ENCODE assay signal across 20 mouse cellular contexts in the genomic region with DNA sequence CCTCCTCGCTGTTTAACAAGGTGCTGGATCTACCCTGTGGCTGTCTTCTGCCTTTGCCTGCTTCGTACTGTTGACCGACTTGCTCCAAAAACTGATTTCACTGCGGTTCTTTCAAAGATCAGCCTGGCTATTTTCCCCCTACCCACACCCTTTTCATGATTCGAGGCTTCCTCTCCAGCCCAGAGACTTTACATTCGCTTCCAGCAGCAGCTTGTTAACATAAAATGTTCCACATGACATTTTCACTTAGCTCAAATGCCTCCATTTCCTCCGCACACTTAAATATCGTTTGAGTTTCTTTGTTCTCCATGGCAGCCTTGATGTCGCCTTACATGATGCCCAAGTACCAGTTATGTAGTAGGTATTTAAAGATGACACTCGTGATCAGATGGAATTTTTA.
DNase-seq lines count a peak whose midpoint lies in the region; ATAC-seq lines count a peak whose summit lies in the region.
"Had no signal": no experiment of that assay in that cellular context is flagged by ENCODE, and none has a peak within 500 bp of the region (broad histone marks: within the 10 kb centered on the region; RNA-seq: fewer than 3 reads in every experiment).

No protein-coding gene starts in this region.

- peak overlapping the region; percentile 27; the same call in 1 of the 2 replicates for H3K27ac ChIP-seq in forebrain, embryonic 13.5 days
- no peak overlapping the region for H3K27ac ChIP-seq in forebrain, embryonic 11.5 days (ENCODE audit: low read depth, low read length)
- H3K27ac ChIP-seq in hindbrain, embryonic 15.5 days (replicated peaks) = 0 out of 2 replicates have a peak overlapping the region, but pooled peaks have one; percentile 2
- no peak overlapping the region for H3K27ac ChIP-seq in hindbrain, embryonic 16.5 days (ENCODE audit: low read depth, low read length)
- H3K27ac ChIP-seq in embryonic facial prominence, embryonic 15.5 days (replicated peaks) = no peak overlapping the region
- H3K27ac ChIP-seq in limb, embryonic 13.5 days = peak overlapping the region; percentile 3; the same call in 1 of the 2 replicates
- H3K27ac ChIP-seq: gastrocnemius, adult 2 months; kidney, embryonic 15.5 days; macrophage; midbrain, embryonic 10.5 days had no signal

- H3K9me3 ChIP-seq in forebrain, embryonic 13.5 days (replicated peaks) = no peaks in the 10 kb centered on the region
- no peaks in the 10 kb centered on the region for H3K9me3 ChIP-seq in forebrain, embryonic 11.5 days (ENCODE audit: control insufficient read depth, low read length)
- H3K9me3 ChIP-seq in hindbrain, embryonic 15.5 days = no peaks in the 10 kb centered on the region
- H3K9me3 ChIP-seq in hindbrain, embryonic 16.5 days (ENCODE audit: control insufficient read depth, low read length) = no peaks in the 10 kb centered on the region
- no peaks in the 10 kb centered on the region for H3K9me3 ChIP-seq in embryonic facial prominence, embryonic 15.5 days (replicated peaks)
- H3K9me3 ChIP-seq in limb, embryonic 13.5 days = no peaks in the 10 kb centered on the region
- H3K9me3 ChIP-seq: kidney, embryonic 15.5 days; midbrain, embryonic 10.5 days had no signal

- no peak for DNase-seq in forebrain, embryonic 11.5 days (ENCODE audit: low spot score)
- no peak for DNase-seq in ovary, adult 18-20 months (ENCODE audit: low spot score)
- DNase-seq in layer of hippocampus, adult 9-10 months (ENCODE audit: low spot score) = no peak
- DNase-seq: adrenal gland, postnatal 25 days; cerebellum, adult 11 months; cerebellum, adult 9-11 months; gastrocnemius, adult 2 months; kidney, postnatal 36 days; right cerebral cortex, postnatal 14 days; thymus, postnatal 25 days had no signal

- H3K9ac ChIP-seq in forebrain, embryonic 13.5 days = no peak overlapping the region
- H3K9ac ChIP-seq in forebrain, embryonic 11.5 days (ENCODE audit: low read length) = no peak overlapping the region
- no peak overlapping the region for H3K9ac ChIP-seq in hindbrain, embryonic 15.5 days
- H3K9ac ChIP-seq in hindbrain, embryonic 16.5 days (ENCODE audit: low read depth, low read length) = no peak overlapping the region
- H3K9ac ChIP-seq in embryonic facial prominence, embryonic 15.5 days = no peak overlapping the region
- H3K9ac ChIP-seq in limb, embryonic 13.5 days = no peak overlapping the region
- H3K9ac ChIP-seq: kidney, embryonic 15.5 days had no signal

- H3K4me2 ChIP-seq in forebrain, embryonic 13.5 days = no peak overlapping the region
- no peak overlapping the region for H3K4me2 ChIP-seq in forebrain, embryonic 11.5 days (ENCODE audit: low read depth, low read length, severe bottlenecking)
- no peak overlapping the region for H3K4me2 ChIP-seq in hindbrain, embryonic 15.5 days
- H3K4me2 ChIP-seq in hindbrain, embryonic 16.5 days (ENCODE audit: low read length) = no peak overlapping the region
- H3K4me2 ChIP-seq in embryonic facial prominence, embryonic 15.5 days (replicated peaks) = peak overlapping the region; percentile 21; the same call in 1 of the 2 replicates
- H3K4me2 ChIP-seq in limb, embryonic 13.5 days (replicated peaks) = peak overlapping the region; percentile 45
- H3K4me2 ChIP-seq: kidney, embryonic 15.5 days had no signal

- no peak for ATAC-seq in forebrain, embryonic 13.5 days
- no peak for ATAC-seq in forebrain, embryonic 11.5 days (replicated peaks; ENCODE audit: low FRiP score)
- ATAC-seq in hindbrain, embryonic 15.5 days (ENCODE audit: low FRiP score, low read depth) = no peak
- ATAC-seq in hindbrain, embryonic 16.5 days = no peak
- no peak for ATAC-seq in embryonic facial prominence, embryonic 15.5 days (ENCODE audit: insufficient number of reproducible peaks, low FRiP score, low TSS enrichment, low read depth)
- 0 out of 2 replicates have a peak, but pooled peaks have one; percentile 19 for ATAC-seq in limb, embryonic 13.5 days (ENCODE audit: low FRiP score, low read depth)
- ATAC-seq: intestine, postnatal 0 days; lung, postnatal 0 days had no signal

- WGBS in forebrain, embryonic 13.5 days = 74% methylated on average over 10 of the region's 10 CpGs
- WGBS in forebrain, embryonic 11.5 days = 86% methylated on average over 10 of the region's 10 CpGs
- WGBS in hindbrain, embryonic 15.5 days = 72% methylated on average over 10 of the region's 10 CpGs
- WGBS in hindbrain, embryonic 16.5 days = 75% methylated on average over 10 of the region's 10 CpGs
- 36% methylated on average over 10 of the region's 10 CpGs for WGBS in embryonic facial prominence, embryonic 15.5 days
- WGBS in limb, embryonic 13.5 days = 30% methylated on average over 10 of the region's 10 CpGs

- H3K36me3 ChIP-seq in forebrain, embryonic 13.5 days (ENCODE audit: poor library complexity, severe bottlenecking) = no peaks in the 10 kb centered on the region
- H3K36me3 ChIP-seq in forebrain, embryonic 11.5 days (ENCODE audit: control insufficient read depth, insufficient read depth, low read length) = no peaks in the 10 kb centered on the region
- H3K36me3 ChIP-seq in hindbrain, embryonic 15.5 days = no peaks in the 10 kb centered on the region
- H3K36me3 ChIP-seq in hindbrain, embryonic 16.5 days (ENCODE audit: control insufficient read depth, insufficient read depth, low read length) = no peaks in the 10 kb centered on the region
- H3K36me3 ChIP-seq in embryonic facial prominence, embryonic 15.5 days = no peaks in the 10 kb centered on the region
- no peaks in the 10 kb centered on the region for H3K36me3 ChIP-seq in limb, embryonic 13.5 days
- H3K36me3 ChIP-seq: kidney, embryonic 15.5 days; midbrain, embryonic 10.5 days had no signal

- no peaks in the 10 kb centered on the region for H3K27me3 ChIP-seq in forebrain, embryonic 13.5 days
- no peaks in the 10 kb centered on the region for H3K27me3 ChIP-seq in forebrain, embryonic 11.5 days (ENCODE audit: control insufficient read depth, insufficient read depth, low read length)
- H3K27me3 ChIP-seq in hindbrain, embryonic 15.5 days = no peaks in the 10 kb centered on the region
- no peaks in the 10 kb centered on the region for H3K27me3 ChIP-seq in hindbrain, embryonic 16.5 days (replicated peaks; ENCODE audit: control insufficient read depth, insufficient read depth, low read length)
- no peaks in the 10 kb centered on the region for H3K27me3 ChIP-seq in embryonic facial prominence, embryonic 15.5 days
- H3K27me3 ChIP-seq in limb, embryonic 13.5 days = no peaks in the 10 kb centered on the region
- H3K27me3 ChIP-seq: kidney, embryonic 15.5 days had no signal

- H3K4me3 ChIP-seq in forebrain, embryonic 13.5 days = no peak overlapping the region
- no peak overlapping the region for H3K4me3 ChIP-seq in forebrain, embryonic 11.5 days (ENCODE audit: low read depth, low read length)
- H3K4me3 ChIP-seq in hindbrain, embryonic 15.5 days = no peak overlapping the region
- no peak overlapping the region for H3K4me3 ChIP-seq in hindbrain, embryonic 16.5 days (ENCODE audit: low read length)
- H3K4me3 ChIP-seq in embryonic facial prominence, embryonic 15.5 days (replicated peaks) = 0 out of 2 replicates have a peak overlapping the region, but pooled peaks have one; percentile 10
- peak overlapping the region; percentile 13 for H3K4me3 ChIP-seq in limb, embryonic 13.5 days
- H3K4me3 ChIP-seq: gastrocnemius, adult 2 months; kidney, embryonic 15.5 days; midbrain, embryonic 10.5 days had no signal

- H3K4me1 ChIP-seq in forebrain, embryonic 13.5 days = peaks cover 25% of the 10 kb centered on the region
- H3K4me1 ChIP-seq in forebrain, embryonic 11.5 days (replicated peaks; ENCODE audit: control insufficient read depth, insufficient read depth, low read length) = no peaks in the 10 kb centered on the region
- H3K4me1 ChIP-seq in hindbrain, embryonic 15.5 days (replicated peaks) = peaks cover 8% of the 10 kb centered on the region; the same call in 1 of the 2 replicates
- H3K4me1 ChIP-seq in hindbrain, embryonic 16.5 days (ENCODE audit: control insufficient read depth, insufficient read depth, low read depth, low read length) = peaks cover 11% of the 10 kb centered on the region
- peaks cover 9% of the 10 kb centered on the region; the same call in 1 of the 2 replicates for H3K4me1 ChIP-seq in embryonic facial prominence, embryonic 15.5 days
- H3K4me1 ChIP-seq in limb, embryonic 13.5 days = peaks cover 34% of the 10 kb centered on the region
- H3K4me1 ChIP-seq: midbrain, embryonic 10.5 days had no signal

Comparison
In these comparisons a context has a peak if more than half of its experiments do, and no peak if none do; other contexts are left out.
1. H3K27ac ChIP-seq: peak in forebrain, embryonic 13.5 days (single experiment), hindbrain, embryonic 15.5 days (single experiment) and limb, embryonic 13.5 days (single experiment); none in forebrain, embryonic 11.5 days (single experiment), hindbrain, embryonic 16.5 days (single experiment) and embryonic facial prominence, embryonic 15.5 days (single experiment).
2. H3K4me2 ChIP-seq: peak in embryonic facial prominence, embryonic 15.5 days (single experiment) and limb, embryonic 13.5 days (single experiment); none in forebrain, embryonic 13.5 days (single experiment), forebrain, embryonic 11.5 days (single experiment), hindbrain, embryonic 15.5 days (single experiment) and hindbrain, embryonic 16.5 days (single experiment).
3. H3K4me3 ChIP-seq: peak in embryonic facial prominence, embryonic 15.5 days (single experiment) and limb, embryonic 13.5 days (single experiment); none in forebrain, embryonic 13.5 days (single experiment), forebrain, embryonic 11.5 days (single experiment), hindbrain, embryonic 15.5 days (single experiment) and hindbrain, embryonic 16.5 days (single experiment).